8 mouse cellular contexts compared by ENCODE assay signal in the genomic region with DNA sequence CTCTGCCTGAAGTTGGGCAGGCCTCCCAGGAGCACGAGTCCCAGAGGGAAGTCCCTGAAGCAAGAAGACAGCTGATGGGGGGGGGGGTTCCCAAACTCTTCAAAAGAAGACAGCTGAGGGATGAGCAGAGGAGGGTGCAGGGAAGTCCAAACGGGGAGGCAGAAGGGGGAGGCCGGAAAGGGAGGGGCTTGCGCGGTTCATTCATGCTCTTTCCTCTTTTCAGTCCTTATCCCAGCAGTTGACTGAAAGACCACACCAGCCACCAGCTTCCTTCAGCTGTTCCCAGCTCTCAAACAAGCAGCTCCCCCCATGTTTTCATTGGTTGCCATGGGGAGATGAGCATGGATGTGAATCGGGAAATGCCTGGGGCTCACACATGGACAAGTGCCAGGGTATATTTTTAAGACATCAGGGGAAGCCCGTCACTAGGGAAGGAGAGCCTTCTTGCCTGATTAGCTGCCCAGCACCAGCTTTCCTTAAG. TPM values are rescaled to one million over a fixed set of nuclear protein-coding genes. Genes with fewer than 3 reads are reported as not detected.
A peak's percentile ranks its signal among the peaks of the same experiment; 100 is the strongest.
DNase-seq lines count a peak whose midpoint lies in the region; ATAC-seq and TF ChIP-seq lines count a peak whose summit lies in the region.

No protein-coding gene starts in this region.

- H3K27ac ChIP-seq in forebrain, postnatal 0 days (ENCODE audit: low read depth, low read length) = no peak overlapping the region
- no peak overlapping the region for H3K27ac ChIP-seq in forebrain, embryonic 11.5 days (ENCODE audit: low read depth, low read length)
- H3K27ac ChIP-seq in limb, embryonic 14.5 days (replicated peaks; ENCODE audit: low read depth, low read length) = no peak overlapping the region
- peak overlapping the region; percentile 97 for H3K27ac ChIP-seq in thymus, adult 2 months (ENCODE audit: control insufficient read depth, insufficient read depth, low read length)

- H3K9ac ChIP-seq in forebrain, postnatal 0 days = no peak overlapping the region
- no peak overlapping the region for H3K9ac ChIP-seq in forebrain, embryonic 11.5 days (ENCODE audit: low read length)
- no peak overlapping the region for H3K9ac ChIP-seq in limb, embryonic 14.5 days (ENCODE audit: low read depth, low read length, severe bottlenecking)

- WGBS in forebrain, postnatal 0 days = 53% methylated on average over 7 of the region's 7 CpGs
- 73% methylated on average over 7 of the region's 7 CpGs for WGBS in forebrain, embryonic 11.5 days
- WGBS in limb, embryonic 14.5 days = 53% methylated on average over 7 of the region's 7 CpGs
- 3% methylated on average over 7 of the region's 7 CpGs for WGBS in thymus, adult 2 months

- TF ChIP-seq CTCF in forebrain, postnatal 0 days (IDR thresholded peaks at IDR 0.05; ENCODE audit: low read depth) = no peak
- no peak for TF ChIP-seq CTCF in thymus, adult 2 months (IDR thresholded peaks at IDR 0.05; ENCODE audit: borderline replicate concordance, control insufficient read depth, extremely low read depth, insufficient read depth, low read length, poor library complexity)

- no peak overlapping the region for H3K4me3 ChIP-seq in forebrain, postnatal 0 days (ENCODE audit: low read depth, low read length)
- no peak overlapping the region for H3K4me3 ChIP-seq in forebrain, embryonic 11.5 days (ENCODE audit: low read depth, low read length)
- H3K4me3 ChIP-seq in limb, embryonic 14.5 days (replicated peaks; ENCODE audit: low read length) = no peak overlapping the region
- H3K4me3 ChIP-seq in thymus, adult 2 months (ENCODE audit: control insufficient read depth, insufficient read depth, low read length) = no peak overlapping the region

- peak; percentile 53 for ATAC-seq in forebrain, postnatal 0 days
- ATAC-seq in forebrain, embryonic 11.5 days (replicated peaks; ENCODE audit: low FRiP score) = no peak
- ATAC-seq in limb, embryonic 14.5 days (ENCODE audit: low FRiP score, low read depth) = peak; percentile 64

- no peaks in the 10 kb centered on the region for H3K27me3 ChIP-seq in forebrain, postnatal 0 days (ENCODE audit: insufficient read depth, low read length)
- no peaks in the 10 kb centered on the region for H3K27me3 ChIP-seq in forebrain, embryonic 11.5 days (ENCODE audit: control insufficient read depth, insufficient read depth, low read length)
- no peaks in the 10 kb centered on the region for H3K27me3 ChIP-seq in limb, embryonic 14.5 days (ENCODE audit: control insufficient read depth, insufficient read depth, low read length)
- no peaks in the 10 kb centered on the region for H3K27me3 ChIP-seq in thymus, adult 2 months (ENCODE audit: control insufficient read depth, insufficient read depth, low read length)

- TF ChIP-seq POLR2A in limb, embryonic 14.5 days (IDR thresholded peaks at IDR 0.05; ENCODE audit: borderline replicate concordance, extremely low read depth, insufficient read depth, insufficient read length) = no peak
- TF ChIP-seq POLR2A in thymus, adult 2 months (IDR thresholded peaks at IDR 0.05; ENCODE audit: control insufficient read depth, extremely low read depth, insufficient read depth, low read length, poor library complexity) = no peak

- no peaks in the 10 kb centered on the region for H3K9me3 ChIP-seq in forebrain, postnatal 0 days (ENCODE audit: low read length)
- no peaks in the 10 kb centered on the region for H3K9me3 ChIP-seq in forebrain, embryonic 11.5 days (ENCODE audit: control insufficient read depth, low read length)
- H3K9me3 ChIP-seq in limb, embryonic 14.5 days (ENCODE audit: control insufficient read depth, low read length) = no peaks in the 10 kb centered on the region

- H3K4me2 ChIP-seq in forebrain, postnatal 0 days (ENCODE audit: low read depth) = no peak overlapping the region
- no peak overlapping the region for H3K4me2 ChIP-seq in forebrain, embryonic 11.5 days (ENCODE audit: low read depth, low read length, severe bottlenecking)
- H3K4me2 ChIP-seq in limb, embryonic 14.5 days (replicated peaks; ENCODE audit: low read depth, low read length, severe bottlenecking) = no peak overlapping the region

- peak; percentile 32 for DNase-seq in forebrain, postnatal 0 days
- DNase-seq in forebrain, embryonic 11.5 days (ENCODE audit: low spot score) = no peak
- peak; percentile 52 to 82 for DNase-seq in right cerebral cortex, postnatal 10 days (ENCODE audit: low spot score in 2 of 2)
- DNase-seq in right cerebral cortex, postnatal 4 days = no peak
- DNase-seq in limb, embryonic 14.5 days (ENCODE audit: low spot score) = peak; percentile 72
- DNase-seq in thymus, adult 2 months = peak; percentile 76
- no peak for DNase-seq in layer of hippocampus, adult 18-20 months (ENCODE audit: low spot score in 2 of 2)
- no peak for DNase-seq in ovary, postnatal 10 days (ENCODE audit: low spot score)

- H3K4me1 ChIP-seq in forebrain, postnatal 0 days (ENCODE audit: insufficient read depth) = no peaks in the 10 kb centered on the region
- H3K4me1 ChIP-seq in forebrain, embryonic 11.5 days (replicated peaks; ENCODE audit: control insufficient read depth, insufficient read depth, low read length) = no peaks in the 10 kb centered on the region
- peaks cover 20% of the 10 kb centered on the region; the same call in 1 of the 2 replicates for H3K4me1 ChIP-seq in limb, embryonic 14.5 days (ENCODE audit: control insufficient read depth, insufficient read depth, low read length)
- H3K4me1 ChIP-seq in thymus, adult 2 months (replicated peaks; ENCODE audit: control insufficient read depth, insufficient read depth, low read length) = peaks cover 75% of the 10 kb centered on the region

- H3K36me3 ChIP-seq in forebrain, postnatal 0 days (ENCODE audit: insufficient read depth) = no peaks in the 10 kb centered on the region
- no peaks in the 10 kb centered on the region for H3K36me3 ChIP-seq in forebrain, embryonic 11.5 days (ENCODE audit: control insufficient read depth, insufficient read depth, low read length)
- no peaks in the 10 kb centered on the region for H3K36me3 ChIP-seq in limb, embryonic 14.5 days (ENCODE audit: control insufficient read depth, insufficient read depth, low read length)
- peaks cover 21% of the 10 kb centered on the region; the same call in 1 of the 2 replicates for H3K36me3 ChIP-seq in thymus, adult 2 months (ENCODE audit: control insufficient read depth, insufficient read depth, low read length)

RNA-seq across cellular contexts. Expression of gene Colq, which starts 22.0 kb away (rescaled TPM):
- total RNA-seq in forebrain, postnatal 0 days (2014; rRNA removed) = 0.43 TPM in 1 of 2 replicates, not detected in the other
- 0.13 TPM in 1 of 2 replicates, not detected in the other for polyA plus RNA-seq in forebrain, postnatal 0 days (2015; fragmentation: Nextera tagmentation; extraction: Ambion mirVana)
- polyA plus RNA-seq in forebrain, embryonic 11.5 days (2014; fragmentation: Nextera tagmentation; extraction: Ambion mirVana) = 0.09 TPM in 1 of 2 replicates, not detected in the other
- polyA plus RNA-seq in limb, embryonic 14.5 days (2012; rRNA removed) = 4.3 and 5.1 TPM in 2 replicates
- 3.8 and 4.9 TPM in 2 replicates for polyA plus RNA-seq in limb, embryonic 14.5 days (2014; fragmentation: Nextera tagmentation; extraction: Ambion mirVana)
- polyA plus RNA-seq in thymus, adult 2 months (2012; rRNA removed) = 151 and 166 TPM in 2 replicates
- total RNA-seq in layer of hippocampus, adult 18-20 months (2021) = under 1 TPM; 0.18 to 0.47 TPM

Comparison
In these comparisons a context has a peak if more than half of its experiments do, and no peak if none do; other contexts are left out.
1. DNase-seq: peak in forebrain, postnatal 0 days (single experiment), right cerebral cortex, postnatal 10 days (2 of 2), limb, embryonic 14.5 days (single experiment) and thymus, adult 2 months (single experiment); none in forebrain, embryonic 11.5 days (single experiment), right cerebral cortex, postnatal 4 days (single experiment), layer of hippocampus, adult 18-20 months (0 of 2) and ovary, postnatal 10 days (single experiment).
2. RNA of gene Colq, which starts 22.0 kb away (polyA plus RNA-seq): 151 to 166 TPM in thymus, adult 2 months; 3.8 to 5.1 TPM in limb, embryonic 14.5 days, 0.13 TPM in forebrain, postnatal 0 days and 0.09 TPM in forebrain, embryonic 11.5 days; every median in the first group is over 10 times any median in the second.